In the genomic region with DNA sequence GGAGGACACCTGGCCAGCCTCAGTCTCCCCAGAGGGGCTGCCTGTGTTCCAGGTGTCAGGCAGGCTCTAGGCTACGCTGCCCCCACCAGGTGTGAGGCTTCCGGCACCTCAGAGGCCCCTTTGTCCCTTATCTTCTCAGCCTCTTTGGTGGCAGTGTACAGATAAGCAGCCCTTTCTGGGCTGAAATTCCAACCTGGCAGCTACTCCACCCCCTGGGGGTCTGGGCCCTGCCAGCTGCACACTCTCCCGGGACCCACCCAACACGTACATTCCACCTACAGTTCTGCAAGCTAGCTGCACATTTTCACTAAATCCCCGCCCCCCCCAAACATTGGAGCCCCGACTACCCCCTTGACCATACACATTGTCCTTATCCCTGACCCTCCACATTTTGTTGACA, we compare ENCODE assay signal across 8 mouse cellular contexts. TPM values are rescaled to one million over a fixed set of nuclear protein-coding genes. Genes with fewer than 3 reads are reported as not detected.
DNase-seq lines count a peak whose midpoint lies in the region; ATAC-seq lines count a peak whose summit lies in the region.

No protein-coding gene starts in this region.

- H3K36me3 ChIP-seq in lung, embryonic 15.5 days: no peaks in the 10 kb centered on the region
- H3K36me3 ChIP-seq in intestine, embryonic 16.5 days (ENCODE audit: control insufficient read depth, insufficient read depth, low read length): no peaks in the 10 kb centered on the region
- H3K36me3 ChIP-seq in neural tube, embryonic 14.5 days (ENCODE audit: control insufficient read depth, insufficient read depth, low read length): no peaks in the 10 kb centered on the region

- peak overlapping the region; percentile 47 for H3K4me2 ChIP-seq in lung, embryonic 15.5 days
- peak overlapping the region; percentile 33; the same call in 1 of the 2 replicates for H3K4me2 ChIP-seq in intestine, embryonic 16.5 days (ENCODE audit: low read depth, low read length)
- H3K4me2 ChIP-seq in neural tube, embryonic 14.5 days (ENCODE audit: low read depth, low read length): peak overlapping the region; percentile 23; the same call in 1 of the 2 replicates

- ATAC-seq in lung, embryonic 15.5 days (ENCODE audit: borderline replicate concordance, extremely low read depth, low FRiP score, low TSS enrichment): peak; percentile 53; the same call in 1 of the 2 replicates
- peak; percentile 48 for ATAC-seq in intestine, embryonic 16.5 days
- ATAC-seq in neural tube, embryonic 14.5 days (ENCODE audit: low read depth): peak; percentile 23; the same call in 1 of the 2 replicates

- no peak overlapping the region for H3K4me3 ChIP-seq in lung, embryonic 15.5 days
- H3K4me3 ChIP-seq in intestine, embryonic 16.5 days (ENCODE audit: low read length): no peak overlapping the region
- H3K4me3 ChIP-seq in neural tube, embryonic 14.5 days (ENCODE audit: low read depth, low read length): no peak overlapping the region

- no peaks in the 10 kb centered on the region for H3K9me3 ChIP-seq in lung, embryonic 15.5 days
- no peaks in the 10 kb centered on the region for H3K9me3 ChIP-seq in intestine, embryonic 16.5 days (ENCODE audit: control insufficient read depth, low read length)
- no peaks in the 10 kb centered on the region for H3K9me3 ChIP-seq in neural tube, embryonic 14.5 days (ENCODE audit: control insufficient read depth, low read length)

- no peak overlapping the region; the same call in none of the 2 replicates for H3K9ac ChIP-seq in lung, embryonic 15.5 days
- 0 out of 2 replicates have a peak overlapping the region, but pooled peaks have one; percentile 30 for H3K9ac ChIP-seq in intestine, embryonic 16.5 days (ENCODE audit: low read depth, low read length)
- H3K9ac ChIP-seq in neural tube, embryonic 14.5 days (replicated peaks; ENCODE audit: low read depth, low read length): 0 out of 2 replicates have a peak overlapping the region, but pooled peaks have one; percentile 34

- peak overlapping the region; percentile 85 for H3K27ac ChIP-seq in lung, embryonic 15.5 days
- no peak overlapping the region for H3K27ac ChIP-seq in intestine, embryonic 16.5 days (ENCODE audit: low read length)
- H3K27ac ChIP-seq in neural tube, embryonic 14.5 days (ENCODE audit: low read depth, low read length): peak overlapping the region; percentile 62

- DNase-seq in cerebellum, postnatal 10 days: peak; percentile 57
- no peak for DNase-seq in cerebellum, adult 18-20 months
- no peak for DNase-seq in lung, adult 18-20 months
- DNase-seq in cerebellum, postnatal 4 days (ENCODE audit: low spot score in 2 of 2): no peak
- DNase-seq in cerebellum, postnatal 36 days: no peak

- H3K27me3 ChIP-seq in lung, embryonic 15.5 days: no peaks in the 10 kb centered on the region
- no peaks in the 10 kb centered on the region for H3K27me3 ChIP-seq in intestine, embryonic 16.5 days (replicated peaks; ENCODE audit: control insufficient read depth, insufficient read depth, low read length)
- no peaks in the 10 kb centered on the region for H3K27me3 ChIP-seq in neural tube, embryonic 14.5 days (ENCODE audit: control insufficient read depth, insufficient read depth, low read length)

- peaks cover 61% of the 10 kb centered on the region for H3K4me1 ChIP-seq in lung, embryonic 15.5 days
- H3K4me1 ChIP-seq in intestine, embryonic 16.5 days (ENCODE audit: control insufficient read depth, insufficient read depth, low read length): peaks cover 29% of the 10 kb centered on the region
- peaks cover 24% of the 10 kb centered on the region for H3K4me1 ChIP-seq in neural tube, embryonic 14.5 days (ENCODE audit: control insufficient read depth, insufficient read depth, low read length)

- 27% methylated on average over 6 of the region's 6 CpGs for WGBS in lung, embryonic 15.5 days
- WGBS in intestine, embryonic 16.5 days: 28% methylated on average over 6 of the region's 6 CpGs
- WGBS in neural tube, embryonic 14.5 days: 36% methylated on average over 6 of the region's 6 CpGs

RNA-seq across cellular contexts. Expression of a gene that starts 13.0 kb away (rescaled TPM):
- polyA plus RNA-seq in lung, embryonic 15.5 days (2015; fragmentation: Nextera tagmentation; extraction: Ambion mirVana): 12.3 and 13.7 TPM in 2 replicates
- polyA plus RNA-seq in intestine, embryonic 16.5 days (2015; fragmentation: Nextera tagmentation; extraction: Ambion mirVana): 5.7 and 8.3 TPM in 2 replicates
- 17.0 and 18.7 TPM in 2 replicates for polyA plus RNA-seq in neural tube, embryonic 14.5 days (2014; fragmentation: Nextera tagmentation; extraction: Ambion mirVana)

RNA-seq across cellular contexts. Expression of a gene that starts 43.8 kb away (rescaled TPM):
- polyA plus RNA-seq in lung, embryonic 15.5 days (2015; fragmentation: Nextera tagmentation; extraction: Ambion mirVana): 0.54 and 0.93 TPM in 2 replicates
- 0.98 and 1.6 TPM in 2 replicates for polyA plus RNA-seq in intestine, embryonic 16.5 days (2015; fragmentation: Nextera tagmentation; extraction: Ambion mirVana)
- 1.4 and 2.7 TPM in 2 replicates for polyA plus RNA-seq in neural tube, embryonic 14.5 days (2014; fragmentation: Nextera tagmentation; extraction: Ambion mirVana)

RNA-seq across cellular contexts. Expression of a gene that starts 47.5 kb away (rescaled TPM):
- polyA plus RNA-seq in lung, embryonic 15.5 days (2015; fragmentation: Nextera tagmentation; extraction: Ambion mirVana): 188 and 202 TPM in 2 replicates
- 127 and 145 TPM in 2 replicates for polyA plus RNA-seq in intestine, embryonic 16.5 days (2015; fragmentation: Nextera tagmentation; extraction: Ambion mirVana)
- polyA plus RNA-seq in neural tube, embryonic 14.5 days (2014; fragmentation: Nextera tagmentation; extraction: Ambion mirVana): 237 and 239 TPM in 2 replicates

RNA-seq across cellular contexts. Expression of a gene that starts 54.0 kb away (rescaled TPM):
- polyA plus RNA-seq in lung, embryonic 15.5 days (2015; fragmentation: Nextera tagmentation; extraction: Ambion mirVana): 3.9 and 4.1 TPM in 2 replicates
- 10.1 TPM in 2 replicates for polyA plus RNA-seq in intestine, embryonic 16.5 days (2015; fragmentation: Nextera tagmentation; extraction: Ambion mirVana)
- 31.3 and 36.6 TPM in 2 replicates for polyA plus RNA-seq in neural tube, embryonic 14.5 days (2014; fragmentation: Nextera tagmentation; extraction: Ambion mirVana)

Comparison
In these comparisons a context has a peak if more than half of its experiments do, and no peak if none do; other contexts are left out.
1. DNase-seq: peak in cerebellum, postnatal 10 days (2 of 2); none in cerebellum, adult 18-20 months (0 of 2), lung, adult 18-20 months (0 of 2), cerebellum, postnatal 4 days (0 of 2) and cerebellum, postnatal 36 days (0 of 2).
2. Peak in every context shown above with its lines, with median percentiles within 50 percentile points of each other: ATAC-seq and H3K4me2 ChIP-seq.